Mouse (Mus musculus): Measurements from ENCODE around the gene Nod1. TPM values are rescaled to one million over a fixed set of nuclear protein-coding genes. Genes with fewer than 3 reads are reported as not detected.
A peak's percentile ranks its signal among the peaks of the same experiment; 100 is the strongest.
"Not testable (repeated sequence)": the region's sequence is repeated elsewhere in the genome, so short reads cannot be mapped to it uniquely, and the experiment has no call there.

Gene Nod1
- total RNA-seq, 2 experiments from 2014 or later = 17.5 to 20.6 TPM

DNA sequence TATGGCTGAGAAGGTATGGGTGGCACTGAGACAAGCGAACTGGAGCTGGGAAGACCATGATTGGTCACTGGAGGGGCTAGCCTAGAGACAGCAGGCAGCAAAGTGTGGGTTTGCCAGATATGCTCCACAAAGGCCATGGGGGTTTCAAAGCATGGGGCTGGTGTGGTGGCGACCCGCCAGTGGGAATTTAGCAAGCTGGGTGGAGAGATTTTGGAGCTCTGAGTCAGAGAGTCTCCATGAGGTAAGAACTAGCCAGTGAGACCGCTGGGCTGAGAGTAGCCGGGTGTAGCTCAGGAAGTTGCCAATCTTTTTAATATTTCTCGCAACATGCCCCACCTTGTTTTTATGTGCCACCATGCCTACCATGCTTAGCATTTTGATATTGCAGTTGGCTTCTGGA lies 15.7 kb upstream of the Nod1 start:
- no peak for DNase-seq
- intact Hi-C loops (cut with DNase I) = no loop called here

DNA sequence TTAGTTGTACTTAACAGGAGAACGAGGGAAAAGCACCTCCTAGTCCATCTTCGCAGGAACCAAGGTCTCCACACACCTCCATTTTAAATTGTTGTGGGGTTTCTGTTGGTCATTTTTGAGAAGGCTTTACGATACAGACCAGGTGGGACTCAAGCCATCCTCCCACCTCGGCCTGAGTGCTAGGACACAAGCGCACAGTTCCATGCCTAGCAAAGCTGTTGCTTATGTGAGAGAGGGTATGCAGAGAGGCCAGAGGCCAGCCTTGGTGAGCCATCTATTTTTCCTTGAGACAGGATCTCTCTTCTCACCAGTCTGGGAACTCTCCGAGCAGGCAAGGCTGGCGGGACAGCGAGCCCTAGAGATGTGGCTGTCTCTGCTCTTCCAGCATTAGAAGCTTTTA lies 11.7 kb upstream of the Nod1 start:
- no peak for DNase-seq
- intact Hi-C loops (cut with DNase I) = no loop called here

DNA sequence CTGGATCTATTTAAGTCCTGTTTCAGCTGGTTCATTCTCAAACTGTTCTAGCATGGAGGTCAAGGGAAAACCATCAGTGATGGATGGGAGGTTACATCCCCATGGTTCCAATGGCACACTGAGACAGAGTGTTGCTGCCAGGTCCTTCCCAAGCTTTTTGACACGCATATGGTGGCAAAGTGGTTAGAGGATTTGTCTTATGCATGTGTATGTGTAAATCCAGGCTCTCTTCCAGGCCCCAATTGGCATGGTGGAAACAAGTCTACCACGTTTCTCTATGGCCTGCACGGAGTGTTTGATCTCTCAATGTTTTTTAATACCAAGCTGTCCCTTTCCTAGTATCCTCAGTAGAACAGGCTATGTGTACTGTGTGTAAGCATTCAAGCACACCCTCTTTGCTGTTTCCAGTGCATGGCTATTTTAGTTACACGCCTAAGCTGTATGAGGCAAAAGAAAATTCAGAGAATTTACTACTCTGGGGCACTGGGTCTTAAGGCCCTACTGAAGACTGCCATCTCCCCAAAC lies 11.2 kb upstream of the Nod1 start:
- DNase-seq = no peak
- intact Hi-C loops (cut with DNase I) = no loop called here

DNA sequence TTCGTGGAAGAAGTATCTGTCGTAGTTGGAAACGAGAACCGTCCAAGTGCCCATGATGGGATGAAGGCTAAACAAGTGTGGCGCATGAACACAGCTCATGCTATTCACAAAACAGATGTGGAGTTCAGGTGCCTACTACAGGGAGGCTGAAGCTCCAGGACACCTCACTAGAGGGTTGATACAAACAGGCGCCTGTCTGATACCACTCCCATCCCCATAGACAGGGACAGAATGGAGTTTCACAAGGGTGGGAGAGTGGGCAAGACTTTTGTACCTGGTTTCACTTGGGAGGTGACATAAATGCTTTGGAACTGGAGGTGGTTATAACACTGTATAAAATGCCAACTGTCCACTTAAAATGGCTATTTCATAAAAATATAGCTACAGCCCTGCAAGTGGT lies 7.0 kb upstream of the Nod1 start:
- intact Hi-C loops (cut with DNase I) = no loop called here
- DNase-seq = no peak

DNA sequence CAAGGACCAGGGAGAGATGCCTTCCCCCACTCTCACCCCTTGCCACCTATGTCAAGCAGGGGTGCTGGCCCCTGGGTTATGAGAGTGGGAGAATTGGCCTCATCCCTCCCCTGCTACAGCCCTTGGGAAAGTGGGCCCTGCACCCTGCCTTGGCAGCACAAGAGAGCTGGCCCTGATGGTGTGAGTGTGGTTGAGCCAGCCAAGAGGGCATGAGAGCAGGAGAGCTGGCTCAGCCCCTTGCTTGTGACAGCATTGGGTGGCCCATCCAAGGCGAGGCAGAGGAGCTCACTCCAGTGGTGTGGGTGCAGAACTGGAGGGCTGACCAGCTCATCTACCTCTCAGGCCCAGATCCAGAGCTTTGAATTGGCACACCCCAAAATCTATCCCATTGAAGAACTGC lies 3.2 kb upstream of the Nod1 start:
- DNase-seq = no peak
- intact Hi-C loops (cut with DNase I) = loop anchor here (2.0 kb wide), 1 partner anchor 17 kb away; the partner anchor contains the start of gene Ggct

DNA sequence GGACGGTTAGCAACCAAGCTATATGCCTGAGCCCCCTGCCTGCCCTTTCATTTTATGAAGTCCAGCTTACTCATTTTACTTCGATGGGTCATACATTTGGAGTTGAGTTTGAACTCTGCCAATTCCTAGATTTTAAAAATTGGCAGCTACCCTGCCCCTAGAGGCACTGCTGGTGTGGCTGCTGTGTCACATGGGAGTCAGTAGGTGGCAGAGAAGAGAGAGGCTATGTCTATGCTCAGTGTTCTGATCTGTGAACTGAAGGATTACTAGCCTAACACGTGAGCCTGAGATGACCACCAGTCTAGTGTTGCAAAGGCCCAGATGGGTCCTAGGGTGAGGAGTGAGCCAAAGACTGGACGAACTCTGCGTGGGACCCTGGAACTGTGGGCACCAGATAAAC lies 2.1 kb upstream of the Nod1 start:
- intact Hi-C loops (cut with DNase I) = loop anchor here (2.0 to 5.0 kb wide), 3 partner anchors 18 to 157 kb away; partner anchors contain the start of genes Ggct and Znrf2
- peak in 1 of 2 experiments; percentile 53 for DNase-seq

DNA sequence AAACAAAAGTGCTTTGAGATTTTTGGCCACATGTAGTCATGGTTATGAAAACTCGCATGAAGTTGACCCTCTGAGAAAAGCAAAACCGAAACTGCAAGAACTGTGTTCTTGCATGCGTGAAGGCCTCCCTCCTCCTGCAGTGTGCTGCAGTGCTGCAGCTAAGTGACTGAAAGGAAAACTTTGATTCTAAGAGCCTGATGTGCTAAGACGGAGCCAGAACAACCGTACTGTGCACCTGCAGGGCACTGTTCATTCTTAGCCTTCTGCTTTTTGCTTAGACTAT lies 458 bp upstream of the Nod1 start:
- intact Hi-C loops (cut with DNase I) = loop anchor here (5.0 kb wide), 2 partner anchors 56 to 156 kb away; partner anchors contain the start of gene Znrf2
- DNase-seq = no peak

DNA sequence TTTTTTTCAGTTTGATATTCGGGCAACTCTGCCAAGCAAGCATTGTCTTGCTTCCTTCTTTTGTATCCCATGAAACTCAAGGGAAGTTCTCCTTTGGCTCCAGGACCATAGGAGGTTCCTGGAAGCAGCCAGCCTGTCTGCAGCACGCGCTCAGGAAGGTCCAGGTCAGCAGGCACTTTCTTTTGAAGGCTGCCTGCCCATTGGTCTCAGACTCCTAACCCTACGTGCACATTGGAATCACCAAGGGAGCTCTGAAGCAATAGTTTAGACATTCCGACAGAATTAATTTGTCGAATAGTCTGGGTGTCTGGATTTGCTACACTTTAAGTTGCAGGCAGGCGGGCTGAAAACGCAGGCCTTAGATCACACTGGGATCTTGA lies 691 bp downstream of the Nod1 start:
- peak; percentile 45 to 48 for DNase-seq
- intact Hi-C loops (cut with DNase I) = loop anchor here (5.0 kb wide), 2 partner anchors 54 to 154 kb away; partner anchors contain the start of gene Znrf2

DNA sequence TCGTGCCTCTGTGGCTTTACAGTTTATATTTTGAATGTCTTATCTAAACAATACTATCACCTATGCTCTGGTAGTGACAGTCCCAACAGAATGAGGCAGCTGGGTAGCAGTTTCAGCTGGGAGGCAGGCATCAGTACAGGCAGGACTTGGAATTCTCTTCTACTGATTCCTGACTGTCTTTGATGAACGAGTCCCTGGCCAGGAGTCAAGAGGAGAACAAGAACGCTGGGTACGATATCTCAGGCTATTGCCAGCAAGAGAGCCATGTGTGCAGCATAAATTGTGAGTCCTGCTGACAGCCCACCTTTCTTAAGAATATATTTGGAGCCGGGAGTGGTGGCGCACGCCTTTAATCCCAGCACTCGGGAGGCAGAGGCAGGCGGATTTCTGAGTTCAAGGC lies 1.9 kb downstream of the Nod1 start:
- intact Hi-C loops (cut with DNase I) = loop anchor here (5.0 kb wide), 2 partner anchors 53 to 153 kb away; partner anchors contain the start of gene Znrf2

DNA sequence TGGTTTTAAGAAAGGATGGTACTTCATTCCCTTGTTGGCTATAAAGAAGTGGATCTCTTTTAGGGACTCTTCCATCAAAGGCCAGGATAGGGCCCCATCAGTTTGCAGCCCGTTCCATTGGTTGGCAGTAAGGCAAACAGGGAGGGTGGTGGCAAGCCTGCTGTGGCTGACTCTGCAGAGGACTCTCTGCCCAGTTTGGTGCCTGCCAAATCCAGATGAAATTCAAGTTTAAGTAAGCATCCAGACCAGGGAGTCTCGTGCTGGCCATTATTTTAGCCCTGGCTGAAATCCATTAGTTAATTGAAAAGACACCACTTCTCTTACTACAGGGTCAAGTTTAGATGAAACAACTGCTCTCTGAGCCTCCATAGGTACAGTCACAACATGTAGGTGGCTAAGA lies 2.6 kb downstream of the Nod1 start:
- intact Hi-C loops (cut with DNase I) = loop anchor here (2.0 to 5.0 kb wide), 3 partner anchors 52 to 152 kb away; partner anchors contain the start of genes Gars and Znrf2

More for the DNA sequence above, 1.9 kb downstream of the Nod1 start:
- no peak for DNase-seq

DNA sequence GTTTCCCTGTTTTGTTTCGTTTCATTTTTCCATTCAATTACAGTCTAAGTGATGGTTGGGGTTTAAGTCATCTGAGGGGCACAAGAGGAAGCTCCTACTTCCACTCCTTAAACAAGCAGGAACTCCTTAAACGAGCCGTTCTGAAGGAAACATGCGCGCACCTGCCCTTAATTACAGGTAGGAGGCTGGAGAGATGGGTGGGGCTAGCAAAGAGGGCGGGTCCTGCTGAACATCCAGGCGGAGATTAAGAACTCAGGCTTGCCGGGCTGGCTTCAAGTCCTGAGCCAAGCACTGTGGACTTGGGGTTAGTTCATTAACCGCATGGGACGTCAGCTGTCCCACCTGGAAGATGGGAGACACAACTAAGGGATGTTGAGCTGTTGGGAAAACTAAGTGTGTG lies 4.8 kb downstream of the Nod1 start:
- intact Hi-C loops (cut with DNase I) = no loop called here
- no peak for DNase-seq

More for the DNA sequence above, 2.6 kb downstream of the Nod1 start:
- DNase-seq = no peak

DNA sequence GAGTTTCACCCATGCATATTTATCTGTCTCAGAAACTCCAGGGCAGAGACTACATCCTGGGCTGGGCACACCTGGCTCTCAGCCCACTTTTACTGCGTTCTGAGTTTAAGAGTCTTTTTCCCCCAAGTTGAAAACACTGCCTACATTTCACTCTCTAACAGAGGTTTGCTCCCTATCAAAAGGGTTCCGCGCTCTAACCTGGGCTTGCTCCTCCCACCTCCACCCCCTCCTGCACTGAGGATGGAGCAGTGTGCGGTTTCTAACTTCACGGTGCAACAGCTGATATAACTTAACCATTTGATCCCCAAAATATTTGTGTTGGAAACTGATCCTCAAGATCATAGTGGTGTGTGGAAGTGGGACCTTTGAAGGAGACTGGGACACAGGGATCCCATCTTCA lies 7.2 kb downstream of the Nod1 start:
- intact Hi-C loops (cut with DNase I) = no loop called here
- no peak for DNase-seq

DNA sequence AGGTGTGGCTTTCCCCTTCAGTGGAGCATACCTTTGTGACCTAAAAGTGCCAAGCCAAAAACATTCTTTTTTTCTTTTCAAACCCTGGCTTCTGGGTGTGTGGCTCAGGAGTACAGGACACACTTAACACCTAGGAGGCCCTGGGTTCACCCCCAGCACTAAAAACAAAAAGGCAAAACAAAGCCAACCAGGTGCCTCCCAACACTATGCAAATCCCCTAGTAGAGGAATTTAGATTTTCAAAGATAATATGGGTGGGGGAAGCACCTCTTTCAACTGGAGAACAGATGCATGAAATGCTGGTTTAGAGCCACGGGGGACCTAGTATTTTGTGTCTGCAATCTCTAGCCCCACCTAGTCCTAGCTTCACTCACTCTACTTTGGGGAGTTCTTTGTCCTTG lies 7.7 kb downstream of the Nod1 start:
- DNase-seq = no peak
- intact Hi-C loops (cut with DNase I) = no loop called here

DNA sequence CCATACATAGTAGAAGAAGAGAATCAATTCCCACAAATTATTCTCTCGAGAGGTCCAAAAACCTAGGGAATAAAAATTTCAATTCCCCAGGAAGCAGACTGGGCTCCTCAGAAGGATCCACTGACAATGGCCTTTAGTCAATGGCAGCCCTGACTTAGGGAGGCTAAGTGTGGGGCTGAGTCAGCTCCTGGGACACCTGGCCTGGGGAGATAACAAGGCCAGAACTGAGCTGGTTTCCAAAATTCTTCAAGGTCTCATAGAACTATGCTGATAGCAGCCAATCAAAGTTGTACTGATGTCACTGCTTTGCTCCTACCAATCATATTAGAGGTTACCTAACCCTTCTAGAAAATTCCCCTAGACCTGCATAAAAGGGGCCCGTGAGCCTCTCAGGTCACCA lies 8.8 kb downstream of the Nod1 start:
- intact Hi-C loops (cut with DNase I) = no loop called here
- no peak for DNase-seq

DNA sequence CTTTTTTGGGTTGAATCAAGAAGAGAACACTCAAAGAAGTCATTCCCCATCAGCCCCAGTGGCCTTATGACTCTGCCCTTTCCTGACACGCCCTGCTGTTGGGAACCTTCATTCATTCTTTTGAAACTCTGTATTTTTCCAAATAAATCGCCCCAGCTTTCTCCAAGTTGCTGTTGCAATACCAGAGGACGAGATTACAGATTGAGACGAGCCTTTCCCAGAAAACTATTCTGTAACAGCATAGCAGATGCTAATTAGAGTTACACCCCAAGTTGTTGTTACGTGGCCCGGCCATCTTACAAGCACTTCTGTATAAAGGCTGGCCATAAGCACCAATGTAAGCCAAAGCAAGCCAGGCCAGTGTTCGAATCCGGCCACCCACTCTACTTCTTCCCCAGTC lies 14.8 kb downstream of the Nod1 start:
- no peak for DNase-seq
- intact Hi-C loops (cut with DNase I) = no loop called here

DNA sequence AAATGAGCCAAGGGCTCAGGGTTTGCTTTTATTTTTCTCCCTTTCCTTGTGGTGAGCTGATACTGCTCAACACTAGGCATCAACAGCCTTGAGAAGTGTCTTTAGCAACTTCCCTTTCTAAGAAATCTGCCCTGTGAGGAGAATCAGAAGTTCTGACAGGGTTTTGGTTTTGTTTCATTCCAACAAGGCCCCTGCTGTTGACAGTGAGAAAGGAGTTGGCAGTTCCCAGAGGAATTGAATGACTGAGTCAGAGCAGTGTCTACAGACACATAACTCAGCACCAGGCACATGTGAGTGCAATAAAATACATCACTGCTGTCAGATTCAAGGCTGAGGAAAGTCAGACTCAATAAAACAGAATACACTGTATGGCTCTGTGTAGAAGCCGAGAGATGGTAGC lies 16.0 kb downstream of the Nod1 start:
- intact Hi-C loops (cut with DNase I) = no loop called here
- no peak for DNase-seq

DNA sequence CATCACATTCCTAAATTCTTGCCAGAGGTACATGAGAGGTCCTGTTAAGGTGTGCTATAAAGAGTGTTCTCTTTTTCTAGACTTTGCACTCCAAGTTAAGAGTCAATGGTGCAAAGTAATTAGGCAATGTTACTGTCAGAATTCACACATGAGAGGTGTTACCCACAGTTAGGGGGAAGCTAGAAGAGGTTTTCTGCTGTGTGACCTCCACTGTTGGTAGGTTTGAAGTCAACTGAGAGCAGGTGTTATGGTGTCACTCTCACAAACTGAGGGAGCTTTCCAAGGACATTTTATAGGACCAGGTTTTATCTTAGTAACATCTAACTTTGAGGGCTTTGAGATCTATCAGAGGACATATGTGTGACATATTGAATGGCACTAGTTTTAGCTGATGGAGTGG lies 16.5 kb downstream of the Nod1 start:
- intact Hi-C loops (cut with DNase I) = no loop called here
- no peak for DNase-seq

DNA sequence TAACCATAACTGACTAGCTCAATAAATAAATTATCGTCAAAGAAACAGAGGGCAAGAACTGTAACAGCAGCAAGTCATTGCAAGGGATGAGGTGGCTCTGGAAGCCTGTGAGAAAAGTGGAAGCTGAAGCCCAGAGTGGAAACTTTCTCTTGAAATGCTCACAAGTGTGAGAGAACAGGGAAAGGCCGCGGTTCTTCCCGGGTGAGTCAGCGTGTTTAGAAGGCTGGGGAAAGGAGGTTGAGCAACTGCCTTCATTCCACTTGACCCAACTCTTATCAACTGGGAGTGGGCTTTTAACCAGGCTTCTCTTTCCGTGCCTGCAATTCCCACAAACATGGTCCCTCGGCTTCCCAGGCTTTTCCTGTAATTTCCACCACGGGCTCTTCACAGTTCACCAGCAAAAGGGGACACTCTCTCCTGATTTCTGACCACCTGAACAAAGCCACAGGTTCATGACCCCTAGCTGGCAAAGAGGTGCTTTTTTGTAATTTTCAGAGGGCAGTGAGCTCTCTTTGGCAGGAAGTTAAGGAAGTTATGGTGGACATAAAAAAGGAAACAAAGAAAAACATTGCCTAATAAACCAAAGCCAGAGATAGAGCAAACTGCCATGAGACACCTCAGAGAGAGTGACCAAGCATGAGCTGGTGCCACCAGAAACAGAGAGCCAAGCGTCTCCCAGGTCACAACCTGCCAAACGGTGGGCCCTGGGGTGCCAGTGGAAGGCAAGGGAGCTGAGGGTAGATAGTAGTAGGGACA lies 17.6 kb downstream of the Nod1 start:
- peak; percentile 31 to 49 for DNase-seq
- intact Hi-C loops (cut with DNase I) = no loop called here

DNA sequence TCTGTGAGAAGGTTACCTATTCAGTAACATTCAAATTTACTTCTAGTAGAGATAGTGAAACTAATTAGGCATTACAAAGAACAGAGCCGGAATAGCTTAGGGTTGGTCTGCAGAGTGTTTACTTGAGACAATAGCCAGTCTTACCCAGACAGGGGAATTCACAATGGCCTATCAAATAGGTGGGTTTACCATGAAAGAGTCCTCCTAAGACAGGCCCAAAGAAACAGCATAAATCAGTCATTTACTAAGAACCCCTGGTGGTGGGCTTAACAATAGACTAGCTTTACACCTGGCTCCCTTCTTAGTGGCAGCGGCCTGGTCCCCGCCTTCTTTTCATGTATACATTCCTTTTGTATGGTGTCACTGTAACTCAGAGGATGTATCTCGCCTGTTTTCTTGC lies 19.0 kb downstream of the Nod1 start:
- intact Hi-C loops (cut with DNase I); DNase-seq: not testable (repeated sequence)

DNA sequence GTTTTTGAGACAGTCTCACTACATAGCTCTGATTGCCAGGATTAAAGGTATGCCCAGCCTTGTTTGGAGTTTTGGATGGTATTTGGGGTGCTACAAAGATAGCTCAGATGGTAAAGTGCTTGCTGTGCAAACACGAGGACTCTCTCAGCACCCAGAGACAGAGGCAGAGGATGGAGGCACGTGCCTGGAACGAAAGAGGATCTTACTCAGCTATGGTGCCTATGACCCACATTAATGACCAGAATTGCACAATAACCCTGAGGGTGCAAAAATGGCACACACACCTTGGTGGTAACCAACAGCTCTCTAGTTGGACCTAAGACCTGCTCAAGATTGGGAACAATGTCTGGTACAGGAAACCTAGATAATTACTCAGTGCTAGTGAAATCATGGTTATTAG lies 19.9 kb downstream of the Nod1 start:
- DNase-seq = no peak
- intact Hi-C loops (cut with DNase I) = no loop called here

DNA sequence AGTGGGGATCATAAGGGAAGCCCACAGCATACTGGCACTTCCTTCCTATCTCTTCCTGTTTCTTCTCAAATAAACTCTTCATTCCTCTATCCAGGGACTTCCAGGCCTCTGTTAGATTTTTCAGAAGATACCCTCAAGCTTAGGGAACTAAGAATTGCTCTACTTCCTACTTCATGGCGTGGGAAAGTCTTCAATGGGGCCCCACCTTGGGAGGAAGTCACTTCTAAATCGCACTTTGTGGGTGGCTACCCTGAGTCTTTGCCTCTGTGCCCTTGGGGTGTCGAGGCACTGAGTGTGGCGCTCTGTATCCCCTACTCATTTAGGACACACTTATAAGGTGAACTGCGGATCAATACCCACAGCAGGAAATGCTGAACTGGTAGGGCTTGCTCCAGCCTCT lies 23.7 kb downstream of the Nod1 start:
- no peak for DNase-seq
- intact Hi-C loops (cut with DNase I) = no loop called here

DNA sequence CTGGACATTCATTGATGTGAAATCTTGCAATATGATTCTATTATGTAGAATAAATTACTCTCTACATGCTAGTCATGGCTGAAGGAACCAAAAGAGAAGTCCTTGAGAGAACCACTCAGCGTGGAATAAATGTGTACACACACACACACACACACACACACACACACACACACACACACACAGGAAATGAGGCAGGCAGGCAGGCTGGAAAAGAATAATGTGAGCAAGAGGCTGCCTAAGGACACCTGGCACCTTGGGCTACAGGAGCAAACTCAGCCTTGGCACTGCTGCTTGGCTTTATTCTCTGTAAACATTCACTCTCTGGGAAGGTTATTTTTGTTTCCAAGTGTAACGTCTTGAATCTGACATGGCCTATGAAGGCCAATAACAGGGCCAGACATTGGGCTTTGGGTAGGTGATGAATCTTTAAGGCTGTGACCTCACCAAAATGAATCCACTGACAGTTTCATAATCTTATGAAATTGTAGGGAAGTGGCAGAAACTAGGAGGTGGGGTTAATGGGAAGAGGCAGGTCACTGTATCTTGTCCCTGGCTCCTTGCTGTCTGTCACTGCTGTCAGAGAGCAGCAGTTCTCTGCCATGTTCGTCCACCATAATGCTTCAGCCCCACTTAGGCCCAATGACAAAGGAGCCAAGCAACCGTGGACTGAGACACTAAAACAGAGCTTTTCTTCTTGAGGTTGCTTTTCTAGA lies 26.0 kb downstream of the Nod1 start:
- intact Hi-C loops (cut with DNase I) = no loop called here
- peak in 1 of 2 experiments; percentile 25 for DNase-seq
